Mouse (Mus musculus) urinary bladder, adult 2 months (tissue): ENCODE measurements around the gene Pde4d. TPM values are rescaled to one million over a fixed set of nuclear protein-coding genes. Genes with fewer than 3 reads are reported as not detected.

ENCODE experiments used
- DNase-seq: peaks from one replicate; pipeline ENCODE4 v3.0.0; 2022; ENCODE audit warnings: low spot score
- polyA plus RNA-seq: library from polyadenylated mRNA; depleted of rRNA; stranded (reverse); fragments of >200 nt; gene quantifications from 2 replicates; pipeline ENCODE4 v1.2.3, GENCODE M21; 2012

Gene Pde4d
- polyA plus RNA-seq, 1 experiment = 21.4 TPM

GRCm38 (mm10) chr13:109625466-109626129, 1175.8 kb downstream of the Pde4d start:
- DNase-seq = no peak

- DNase-seq = no peak
Observed at GRCm38 (mm10) chr13:109627265-109627664, 1177.5 kb downstream of the Pde4d start.

- no peak for DNase-seq
Observed at GRCm38 (mm10) chr13:109628606-109629005, 1178.9 kb downstream of the Pde4d start.

GRCm38 (mm10) chr13:109629216-109629615, 1179.5 kb downstream of the Pde4d start:
- no peak for DNase-seq

- no peak for DNase-seq
Observed at GRCm38 (mm10) chr13:109631399-109632026, 1181.8 kb downstream of the Pde4d start.

GRCm38 (mm10) chr13:109632387-109633036, 1182.8 kb downstream of the Pde4d start:
- DNase-seq = no peak

- DNase-seq = no peak
Observed at GRCm38 (mm10) chr13:109633037-109633418, 1183.3 kb downstream of the Pde4d start.

- DNase-seq = no peak
Observed at GRCm38 (mm10) chr13:109635901-109636520, 1186.3 kb downstream of the Pde4d start.

- DNase-seq = no peak
Observed at GRCm38 (mm10) chr13:109638273-109638672, 1188.5 kb downstream of the Pde4d start.

- no peak for DNase-seq
Observed at GRCm38 (mm10) chr13:109639286-109639685, 1189.5 kb downstream of the Pde4d start.

- DNase-seq = no peak
Observed at GRCm38 (mm10) chr13:109641562-109641961, 1191.8 kb downstream of the Pde4d start.

GRCm38 (mm10) chr13:109643419-109643818, 1193.7 kb downstream of the Pde4d start:
- no peak for DNase-seq

GRCm38 (mm10) chr13:109644086-109644485, 1194.3 kb downstream of the Pde4d start:
- no peak for DNase-seq

- no peak for DNase-seq
Observed at GRCm38 (mm10) chr13:109645284-109645909, 1195.6 kb downstream of the Pde4d start.

- no peak for DNase-seq
Observed at GRCm38 (mm10) chr13:109645910-109646284, 1196.1 kb downstream of the Pde4d start.

- no peak for DNase-seq
Observed at GRCm38 (mm10) chr13:109646597-109647232, 1197.0 kb downstream of the Pde4d start.

- no peak for DNase-seq
Observed at GRCm38 (mm10) chr13:109647479-109648199, 1197.9 kb downstream of the Pde4d start.

- no peak for DNase-seq
Observed at GRCm38 (mm10) chr13:109648311-109648710, 1198.6 kb downstream of the Pde4d start.

- DNase-seq = no peak
Observed at GRCm38 (mm10) chr13:109651790-109652605, 1202.2 kb downstream of the Pde4d start.

- DNase-seq = no peak
Observed at GRCm38 (mm10) chr13:109652631-109653030, 1202.9 kb downstream of the Pde4d start.
